ENCODE assay signal across 14 mouse cellular contexts in the genomic region with DNA sequence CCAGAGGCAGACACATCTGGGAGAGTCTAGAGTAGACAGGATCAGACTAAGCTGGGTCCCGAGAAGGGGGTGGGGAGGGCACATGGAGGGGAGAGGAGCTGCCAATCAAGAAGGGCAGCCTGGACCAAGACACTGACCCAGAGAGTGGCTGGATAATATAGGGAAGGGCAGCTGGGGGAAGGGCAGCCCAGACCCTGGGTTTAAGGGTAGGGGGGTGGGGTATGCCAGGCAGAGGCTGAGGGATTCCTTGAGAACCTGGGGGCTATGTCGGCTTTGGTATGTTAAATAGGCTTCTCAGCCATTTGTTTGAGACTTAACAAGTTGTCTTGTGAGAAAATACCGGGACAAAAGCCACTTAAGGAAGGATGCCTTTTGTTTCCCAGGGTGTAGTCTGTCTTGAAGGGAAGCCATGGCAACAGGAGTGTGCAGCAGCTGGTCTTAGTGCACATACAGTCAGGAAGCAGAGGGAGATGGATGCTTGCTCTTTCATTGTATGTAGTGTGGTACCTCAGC. TPM values are rescaled to one million over a fixed set of nuclear protein-coding genes. Genes with fewer than 3 reads are reported as not detected.
DNase-seq lines count a peak whose midpoint lies in the region; ATAC-seq lines count a peak whose summit lies in the region.
"Had no signal": no experiment of that assay in that cellular context is flagged by ENCODE, and none has a peak within 500 bp of the region (broad histone marks: within the 10 kb centered on the region; RNA-seq: fewer than 3 reads in every experiment).

No protein-coding gene starts in this region.

- H3K27me3 ChIP-seq in neural tube, embryonic 11.5 days (ENCODE audit: control insufficient read depth, insufficient read depth, low read length): no peaks in the 10 kb centered on the region
- H3K27me3 ChIP-seq in forebrain, embryonic 15.5 days: no peaks in the 10 kb centered on the region
- no peaks in the 10 kb centered on the region for H3K27me3 ChIP-seq in midbrain, embryonic 10.5 days (ENCODE audit: low read depth, poor library complexity, severe bottlenecking)
- H3K27me3 ChIP-seq in intestine, embryonic 15.5 days (replicated peaks): no peaks in the 10 kb centered on the region
- H3K27me3 ChIP-seq: embryonic facial prominence, embryonic 15.5 days had no signal

- H3K36me3 ChIP-seq in neural tube, embryonic 11.5 days (ENCODE audit: control insufficient read depth, insufficient read depth, low read length): no peaks in the 10 kb centered on the region
- no peaks in the 10 kb centered on the region for H3K36me3 ChIP-seq in forebrain, embryonic 15.5 days
- H3K36me3 ChIP-seq in midbrain, embryonic 10.5 days: no peaks in the 10 kb centered on the region
- no peaks in the 10 kb centered on the region for H3K36me3 ChIP-seq in intestine, embryonic 15.5 days
- H3K36me3 ChIP-seq: embryonic facial prominence, embryonic 15.5 days had no signal

- DNase-seq in neural tube, embryonic 11.5 days (ENCODE audit: low spot score): no peak
- DNase-seq in neural tube, embryonic 10.5 days (ENCODE audit: extremely low spot score, low spot score): no peak
- DNase-seq in midbrain, embryonic 10.5 days (ENCODE audit: low spot score): peak; percentile 72
- no peak for DNase-seq in heart, adult 8-10 months (ENCODE audit: low spot score)
- no peak for DNase-seq in layer of hippocampus, adult 9-11 months
- DNase-seq in urinary bladder, postnatal 36 days (ENCODE audit: low spot score in 2 of 2): no peak
- DNase-seq: B cell, adult 2 months; heart, adult 11 months; liver had no signal

- H3K27ac ChIP-seq in neural tube, embryonic 11.5 days (ENCODE audit: low read depth, low read length): no peak overlapping the region
- no peak overlapping the region for H3K27ac ChIP-seq in forebrain, embryonic 15.5 days (replicated peaks)
- H3K27ac ChIP-seq in midbrain, embryonic 10.5 days (replicated peaks): peak overlapping the region; percentile 76
- no peak overlapping the region for H3K27ac ChIP-seq in intestine, embryonic 15.5 days
- H3K27ac ChIP-seq: embryonic facial prominence, embryonic 15.5 days; macrophage had no signal

- H3K4me2 ChIP-seq in neural tube, embryonic 11.5 days (ENCODE audit: low read depth): no peak overlapping the region
- no peak overlapping the region for H3K4me2 ChIP-seq in forebrain, embryonic 15.5 days (replicated peaks)
- no peak overlapping the region for H3K4me2 ChIP-seq in intestine, embryonic 15.5 days (replicated peaks)
- H3K4me2 ChIP-seq: embryonic facial prominence, embryonic 15.5 days had no signal

- H3K9ac ChIP-seq in neural tube, embryonic 11.5 days (ENCODE audit: low read length): no peak overlapping the region
- no peak overlapping the region for H3K9ac ChIP-seq in forebrain, embryonic 15.5 days (replicated peaks)
- no peak overlapping the region for H3K9ac ChIP-seq in intestine, embryonic 15.5 days
- H3K9ac ChIP-seq: embryonic facial prominence, embryonic 15.5 days had no signal

- H3K4me1 ChIP-seq in neural tube, embryonic 11.5 days (ENCODE audit: control insufficient read depth, insufficient read depth, low read length): no peaks in the 10 kb centered on the region
- no peaks in the 10 kb centered on the region; the same call in none of the 2 replicates for H3K4me1 ChIP-seq in forebrain, embryonic 15.5 days
- H3K4me1 ChIP-seq in midbrain, embryonic 10.5 days: peaks cover 21% of the 10 kb centered on the region
- H3K4me1 ChIP-seq in intestine, embryonic 15.5 days (replicated peaks): no peaks in the 10 kb centered on the region

- H3K4me3 ChIP-seq in neural tube, embryonic 11.5 days (ENCODE audit: low read depth, low read length): no peak overlapping the region
- no peak overlapping the region for H3K4me3 ChIP-seq in forebrain, embryonic 15.5 days
- H3K4me3 ChIP-seq in midbrain, embryonic 10.5 days: no peak overlapping the region
- H3K4me3 ChIP-seq in intestine, embryonic 15.5 days (replicated peaks): no peak overlapping the region
- H3K4me3 ChIP-seq: embryonic facial prominence, embryonic 15.5 days had no signal

- no peaks in the 10 kb centered on the region for H3K9me3 ChIP-seq in neural tube, embryonic 11.5 days (ENCODE audit: control insufficient read depth, low read length)
- H3K9me3 ChIP-seq in forebrain, embryonic 15.5 days: no peaks in the 10 kb centered on the region
- no peaks in the 10 kb centered on the region for H3K9me3 ChIP-seq in midbrain, embryonic 10.5 days (replicated peaks)
- no peaks in the 10 kb centered on the region for H3K9me3 ChIP-seq in intestine, embryonic 15.5 days
- H3K9me3 ChIP-seq: embryonic facial prominence, embryonic 15.5 days had no signal

- 8% methylated on average over 3 of the region's 3 CpGs for WGBS in neural tube, embryonic 11.5 days
- WGBS in forebrain, embryonic 15.5 days: 0% methylated on average over 3 of the region's 3 CpGs
- 2% methylated on average over 3 of the region's 3 CpGs for WGBS in midbrain, embryonic 10.5 days
- 18% methylated on average over 3 of the region's 3 CpGs for WGBS in intestine, embryonic 15.5 days

- peak; percentile 90 for ATAC-seq in neural tube, embryonic 11.5 days (ENCODE audit: insufficient read depth, low FRiP score, low TSS enrichment)
- ATAC-seq in forebrain, embryonic 15.5 days (replicated peaks): peak; percentile 76
- no peak for ATAC-seq in intestine, embryonic 15.5 days
- ATAC-seq: intestine, embryonic 16.5 days had no signal

RNA-seq across cellular contexts. Expression of a gene that starts 20.5 kb away (rescaled TPM):
- 88.1 and 92.1 TPM in 2 replicates for polyA plus RNA-seq in neural tube, embryonic 11.5 days (2014; fragmentation: Nextera tagmentation; extraction: Ambion mirVana)
- 28.2 and 32.8 TPM in 2 replicates for polyA plus RNA-seq in forebrain, embryonic 15.5 days (2015; fragmentation: Nextera tagmentation; extraction: Ambion mirVana)
- 84.4 and 89.0 TPM in 2 replicates for polyA plus RNA-seq in midbrain, embryonic 10.5 days (2016; fragmentation: Nextera tagmentation; extraction: Ambion mirVana)
- total RNA-seq in heart, adult 8-10 months (2022): 100 to 1,000 TPM in 1 of 4 experiments, 10 to 100 TPM in 3; 27.6 to 234 (median 32.1) TPM
- 79.0 and 83.2 TPM in 2 replicates for polyA plus RNA-seq in intestine, embryonic 15.5 days (2015; fragmentation: Nextera tagmentation; extraction: Ambion mirVana)
